Mouse (Mus musculus) forebrain, postnatal 0 days (tissue): ENCODE data around the gene Clk2. TPM values are rescaled to one million over a fixed set of nuclear protein-coding genes. Genes with fewer than 3 reads are reported as not detected.
"Not testable (repeated sequence)": the region's sequence is repeated elsewhere in the genome, so short reads cannot be mapped to it uniquely, and the experiment has no call there.

Source experiments
- ATAC-seq: fragments of 200-750 bp; cut with Nextera tagmentation; 2 replicates; pipeline ENCODE4 v1.8.0; 2017; ENCODE audit warnings: mild to moderate bottlenecking, moderate library complexity
- DNase-seq: peaks from one replicate; pipeline ENCODE4 v3.0.0-alpha.2; 2015
- H3K27ac ChIP-seq: fragments of 300-500 bp; sonication (generic); 2 replicates; pipeline ENCODE4 v1.5.1; 2014; ENCODE audit warnings: low read depth, mild to moderate bottlenecking, antibody characterized with exemption, low read length, moderate library complexity, mixed read lengths
- H3K27me3 ChIP-seq: fragments of 300-500 bp; sonication (generic); 2 replicates; pipeline ENCODE4 v1.6.1; 2014; ENCODE audit warnings: mild to moderate bottlenecking, low read length, mixed read lengths; ENCODE audit not compliant: insufficient read depth
- H3K36me3 ChIP-seq: fragments of 300-500 bp; sonication (generic); 2 replicates; pipeline ENCODE4 v1.6.1; 2014; ENCODE audit warnings: mild to moderate bottlenecking, moderate library complexity; ENCODE audit not compliant: insufficient read depth
- H3K4me1 ChIP-seq: fragments of 300-500 bp; sonication (generic); 2 replicates; pipeline ENCODE4 v1.6.1; 2014; ENCODE audit warnings: antibody characterized with exemption; ENCODE audit not compliant: insufficient read depth
- H3K4me2 ChIP-seq: fragments of 300-500 bp; sonication (generic); 2 replicates; pipeline ENCODE4 v1.6.1; 2014; ENCODE audit warnings: low read depth, mild to moderate bottlenecking, moderate library complexity
- H3K4me3 ChIP-seq: fragments of 300-500 bp; sonication (generic); 2 replicates; pipeline ENCODE4 v1.5.1; 2014; ENCODE audit warnings: low read depth, low read length, mixed read lengths
- H3K9ac ChIP-seq: fragments of 300-500 bp; sonication (generic); 2 replicates; pipeline ENCODE4 v1.6.1; 2014; ENCODE audit warnings: mild to moderate bottlenecking
- H3K9me3 ChIP-seq: fragments of 300-500 bp; sonication (generic); 2 replicates; pipeline ENCODE4 v1.6.1; 2016; ENCODE audit warnings: low read length
- CTCF ChIP-seq: sonication (generic); IDR thresholded peaks from 2 replicates; pipeline ENCODE4 v1.5.1; 2016; ENCODE audit warnings: antibody characterized with exemption, control low read depth, low read depth
- WGBS: fragments of 180-500 bp; shearing (Covaris S2); extraction: QIAGEN DNeasy Blood & Tissue Kit; methylation state at CpG from one replicate; pipeline ENCODE4 v1.1.7; 2014; 5-methylcytosine and 5-hydroxymethylcytosine counted together
- polyA plus RNA-seq: library from polyadenylated mRNA; unstranded; fragments of >200 nt; fragmentation: Nextera tagmentation; extraction: Ambion mirVana; gene quantifications from 2 replicates; pipeline ENCODE4 v1.2.1, GENCODE M21; 2015
- total RNA-seq: library from RNA; depleted of rRNA; stranded (reverse); fragments of >200 nt; gene quantifications from 2 replicates; pipeline ENCODE4 v1.2.3, GENCODE M21; 2014

Gene Clk2
- total and polyA plus RNA-seq, 2 experiments from 2014 or later: 12.8 to 43.1 TPM

DNA sequence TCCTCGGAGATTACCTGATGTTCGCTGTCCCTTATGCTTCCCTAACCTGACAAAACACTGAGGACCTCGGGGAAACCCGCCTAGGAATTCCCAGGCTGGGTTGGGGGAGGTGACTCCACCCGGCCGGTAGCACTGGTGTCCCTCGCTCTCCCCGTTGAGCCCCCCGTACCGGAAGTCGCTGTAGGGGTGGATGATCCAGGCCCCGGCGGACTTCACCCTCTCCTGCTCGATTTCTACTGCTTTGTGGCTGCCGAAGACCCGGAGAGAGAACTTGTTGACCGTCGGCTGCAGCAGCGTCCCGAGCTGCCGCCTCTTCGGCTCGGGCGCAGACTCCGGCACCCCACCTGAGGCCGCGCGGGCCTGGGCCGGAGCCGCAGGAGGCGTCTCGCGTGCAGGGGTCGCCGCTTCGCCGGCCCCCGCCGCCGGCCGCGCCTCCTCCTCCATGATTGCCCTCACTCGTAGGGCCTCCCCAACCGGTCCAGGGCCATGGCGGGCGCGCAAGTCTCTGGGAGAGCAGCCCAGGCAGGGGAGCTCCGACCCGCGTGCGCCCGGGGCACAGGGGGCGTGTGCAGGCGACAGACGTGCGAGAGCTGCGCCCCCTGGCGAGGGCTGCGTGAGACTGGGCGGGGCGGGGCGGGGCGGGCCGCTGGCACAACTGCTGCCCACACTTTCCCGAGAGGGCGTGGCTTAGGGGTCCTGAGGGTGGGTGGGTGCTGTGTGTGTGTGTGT, 4.8 kb upstream of the Clk2 start, which contains the start of gene Hcn3:
Gene Hcn3, minus strand, starts transcription at position 581 of the 729 bp plus-strand sequence.
- H3K27ac ChIP-seq: peak within 1 kb of the TSS; percentile 41; the same call in 1 of the 2 replicates
- H3K36me3 ChIP-seq: no peaks in the 10 kb centered on the region
- H3K4me3 ChIP-seq: peak within 1 kb of the TSS; percentile 76
- WGBS: 2% methylated on average over 65 of the region's 66 CpGs
- peak; percentile 84 for ATAC-seq
- TF ChIP-seq CTCF: peak; percentile 85
- H3K9ac ChIP-seq: peak within 1 kb of the TSS; percentile 69
- no peaks in the 10 kb centered on the region for H3K27me3 ChIP-seq
- H3K9me3 ChIP-seq: no peaks in the 10 kb centered on the region
- peak; percentile 86 for DNase-seq
- H3K4me1 ChIP-seq: 0 out of 2 replicates have a peak, but pooled peaks cover 8% of the 10 kb centered on the region
- H3K4me2 ChIP-seq: peak within 1 kb of the TSS; percentile 89

DNA sequence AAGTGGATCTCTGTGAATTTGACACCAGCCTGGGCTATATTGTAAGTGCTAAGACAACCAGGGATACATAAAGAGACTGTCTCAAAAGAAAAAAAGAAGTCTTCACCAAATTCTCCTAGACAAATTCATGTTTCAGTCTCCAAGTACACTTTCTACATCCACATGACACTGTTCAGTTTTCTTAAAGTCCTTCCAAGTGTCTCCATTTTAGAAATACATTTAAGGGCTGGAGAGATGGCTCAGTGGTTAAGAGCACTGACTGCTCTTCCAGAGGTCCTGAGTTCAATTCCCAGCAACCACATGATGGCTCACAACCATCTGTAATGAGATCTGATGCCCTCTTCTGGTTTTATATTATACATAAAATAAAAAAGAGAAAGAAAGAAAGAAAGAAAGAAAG, 3.4 kb upstream of the Clk2 start:
- not testable (repeated sequence) for H3K27me3 ChIP-seq, H3K4me2 ChIP-seq, H3K4me3 ChIP-seq, H3K9ac ChIP-seq, DNase-seq, H3K27ac ChIP-seq, ATAC-seq, H3K9me3 ChIP-seq, H3K36me3 ChIP-seq
- H3K4me1 ChIP-seq: peaks cover 14% of the 10 kb centered on the region

DNA sequence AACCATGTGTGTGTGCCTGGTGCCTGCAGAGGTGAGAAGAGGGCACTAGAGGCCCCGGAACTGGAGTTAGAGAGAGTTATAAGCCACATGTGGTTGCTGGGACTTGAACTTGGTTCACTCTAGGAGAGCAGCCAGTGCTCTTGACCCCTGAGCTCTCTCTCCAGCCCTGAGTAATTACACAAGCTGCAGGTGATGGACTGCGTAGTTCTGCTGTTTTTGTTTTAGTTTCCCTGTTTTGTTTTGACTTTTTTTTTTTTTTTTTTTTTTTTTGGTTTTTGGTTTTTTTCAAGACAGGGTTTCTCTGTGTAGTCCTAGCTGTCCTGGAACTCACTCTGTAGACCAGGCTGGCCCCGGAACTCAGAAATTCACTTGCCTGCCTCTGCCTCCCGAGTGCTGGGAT, 2.8 kb upstream of the Clk2 start:
- Histone ChIP-seq H3K27me3 (no peaks in the 10 kb centered on the region), H3K9me3 (no peaks in the 10 kb centered on the region), H3K27ac (no peak overlapping the region), H3K9ac (no peak overlapping the region), H3K4me2 (no peak overlapping the region), H3K4me1 (peaks cover 14% of the 10 kb centered on the region), H3K4me3 (no peak overlapping the region), H3K36me3 (peaks cover 2% of the 10 kb centered on the region; the same call in 1 of the 2 replicates)
- TF ChIP-seq CTCF: no peak
- no peak for DNase-seq
- no peak for ATAC-seq
- WGBS: 84% methylated on average over 4 of the region's 4 CpGs

DNA sequence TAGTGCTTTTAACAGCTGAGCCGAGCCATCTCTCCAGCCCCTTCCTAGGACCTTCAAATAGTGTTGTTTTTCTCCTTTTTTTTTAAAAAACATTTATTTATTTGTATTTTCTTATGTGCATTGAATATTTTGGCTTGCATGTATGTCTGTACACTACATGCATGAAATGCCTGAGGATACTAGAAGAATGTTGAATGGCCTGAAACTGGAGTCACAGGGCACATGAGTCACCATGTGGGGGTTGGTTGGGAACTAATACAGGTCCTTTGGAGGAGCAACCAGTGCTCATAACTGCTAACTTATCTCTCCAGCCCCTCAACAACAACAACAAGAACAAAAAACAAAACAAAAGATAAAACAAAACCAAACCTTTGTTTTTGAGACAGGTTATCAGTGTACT, 1.5 kb upstream of the Clk2 start:
- no peak overlapping the region for H3K4me3 ChIP-seq
- no peak overlapping the region for H3K4me2 ChIP-seq
- DNase-seq (no peak), ATAC-seq (no peak)
- WGBS: 76% methylated on average over 1 of the region's 1 CpGs
- no peaks in the 10 kb centered on the region for H3K9me3 ChIP-seq
- H3K4me1 ChIP-seq: peaks cover 12% of the 10 kb centered on the region
- no peak overlapping the region for H3K9ac ChIP-seq
- no peak for TF ChIP-seq CTCF
- H3K36me3 ChIP-seq: peaks cover 13% of the 10 kb centered on the region; the same call in 1 of the 2 replicates
- no peaks in the 10 kb centered on the region for H3K27me3 ChIP-seq
- H3K27ac ChIP-seq: no peak overlapping the region

DNA sequence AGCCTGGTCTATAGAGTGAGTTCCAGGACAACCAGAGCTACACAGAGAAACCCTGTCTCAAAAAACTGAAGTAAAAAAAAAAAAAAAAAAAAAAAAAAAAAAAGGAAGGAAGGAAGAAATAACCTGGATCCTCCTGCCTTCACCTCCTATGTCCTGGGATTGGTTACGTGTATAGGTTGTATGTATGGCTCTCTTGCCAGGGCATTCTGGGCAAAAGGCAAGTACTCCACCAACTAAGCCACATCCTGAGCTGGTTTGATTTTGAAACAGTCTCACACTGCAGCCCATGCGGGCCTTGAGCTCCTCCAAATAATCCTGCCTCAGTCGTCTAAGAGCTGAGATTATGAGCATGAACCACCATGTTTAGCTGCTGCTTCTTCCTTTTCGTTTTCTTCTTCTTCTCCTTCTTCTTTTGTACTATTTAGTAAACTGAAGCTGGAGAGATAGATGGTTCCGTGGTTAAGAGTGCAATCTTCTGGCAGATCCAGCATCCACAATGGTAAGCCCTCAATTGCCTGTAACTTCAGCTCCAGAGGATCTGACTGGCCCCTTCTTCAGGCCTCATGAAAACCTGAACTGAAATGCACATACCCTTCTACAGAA, 851 bp upstream of the Clk2 start:
- DNase-seq (no peak), ATAC-seq (no peak)
- WGBS: 72% methylated on average over 5 of the region's 5 CpGs
- no peak overlapping the region for H3K9ac ChIP-seq
- peak overlapping the region; percentile 86 for H3K4me3 ChIP-seq
- H3K4me1 ChIP-seq: peaks cover 8% of the 10 kb centered on the region
- TF ChIP-seq CTCF: no peak
- H3K4me2 ChIP-seq: peak overlapping the region; percentile 66; the same call in 1 of the 2 replicates
- no peaks in the 10 kb centered on the region for H3K9me3 ChIP-seq
- 0 out of 2 replicates have a peak overlapping the region, but pooled peaks have one; percentile 88 for H3K27ac ChIP-seq
- no peaks in the 10 kb centered on the region for H3K27me3 ChIP-seq
- peaks cover 19% of the 10 kb centered on the region for H3K36me3 ChIP-seq

DNA sequence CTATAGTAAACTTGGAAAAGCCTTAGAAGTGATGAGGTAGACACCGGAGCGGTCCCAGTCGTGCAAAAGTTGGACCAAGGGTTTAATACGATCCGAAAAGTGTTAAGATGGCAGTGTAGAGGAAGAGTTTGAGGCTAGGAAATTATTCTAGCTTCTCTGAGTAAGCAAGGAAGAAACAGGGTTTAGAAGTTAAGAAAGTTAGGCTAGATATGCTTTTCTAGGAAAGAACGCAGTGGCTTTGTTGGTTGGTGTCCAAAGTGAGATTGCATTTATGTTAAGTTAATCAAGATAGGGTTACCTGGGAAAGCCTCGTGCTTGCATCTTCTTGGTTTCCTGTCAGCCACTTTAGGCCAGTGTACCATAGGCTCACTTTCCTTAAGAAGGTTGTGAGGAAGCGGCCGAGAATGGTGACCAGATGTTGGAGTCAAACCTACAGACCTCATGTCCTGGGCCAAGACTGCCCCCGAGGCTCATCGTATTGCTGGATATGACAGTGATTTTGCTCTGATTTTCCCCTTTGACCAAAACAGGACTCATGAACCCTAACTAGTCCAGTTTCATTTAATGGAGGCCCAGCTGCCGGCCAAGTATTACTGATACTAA, 774 bp downstream of the Clk2 start:
- Histone ChIP-seq H3K27ac (peak overlapping the region; percentile 88), H3K27me3 (no peaks in the 10 kb centered on the region), H3K4me2 (peak overlapping the region; percentile 66), H3K4me1 (peaks cover 5% of the 10 kb centered on the region), H3K36me3 (peaks cover 35% of the 10 kb centered on the region), H3K9me3 (no peaks in the 10 kb centered on the region), H3K4me3 (peak overlapping the region; percentile 86), H3K9ac (peak overlapping the region; percentile 87)
- DNase-seq (no peak), ATAC-seq (no peak)
- TF ChIP-seq CTCF: no peak
- 26% methylated on average over 12 of the region's 12 CpGs for WGBS

DNA sequence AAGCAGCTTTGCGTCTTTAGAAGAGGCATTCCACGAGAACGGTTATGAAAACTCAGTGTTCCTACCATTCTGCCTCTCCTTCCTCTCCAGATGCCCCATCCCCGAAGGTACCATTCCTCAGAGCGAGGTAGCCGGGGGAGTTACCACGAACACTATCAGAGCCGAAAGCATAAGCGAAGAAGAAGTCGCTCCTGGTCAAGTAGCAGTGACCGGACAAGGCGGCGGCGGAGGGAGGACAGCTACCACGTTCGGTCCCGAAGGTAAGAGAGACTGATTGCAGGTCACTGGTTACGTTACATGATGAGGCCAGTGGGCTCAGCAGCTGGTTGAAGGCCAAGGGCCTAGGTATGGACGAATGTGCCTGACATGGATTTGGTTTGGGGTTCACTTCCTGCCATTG, 2.4 kb downstream of the Clk2 start:
- Histone ChIP-seq H3K4me2 (no peak overlapping the region), H3K4me1 (peaks cover 5% of the 10 kb centered on the region), H3K36me3 (peaks cover 48% of the 10 kb centered on the region), H3K4me3 (no peak overlapping the region), H3K9ac (no peak overlapping the region), H3K9me3 (no peaks in the 10 kb centered on the region), H3K27me3 (no peaks in the 10 kb centered on the region), H3K27ac (no peak overlapping the region)
- 96% methylated on average over 19 of the region's 19 CpGs for WGBS
- no peak for ATAC-seq
- TF ChIP-seq CTCF: no peak
- DNase-seq: no peak
